Mouse (Mus musculus) lung, postnatal 0 days (tissue): ENCODE data around the gene Rras2. TPM values are rescaled to one million over a fixed set of nuclear protein-coding genes. Genes with fewer than 3 reads are reported as not detected.

Source experiments
- ATAC-seq: fragments of 200-750 bp; cut with Nextera tagmentation; 2 replicates; pipeline ENCODE4 v1.8.0; 2017; ENCODE audit warnings: moderate library complexity
- DNase-seq: peaks from one replicate; pipeline ENCODE4 v3.0.0-alpha.2; 2016; ENCODE audit warnings: low spot score
- H3K27ac ChIP-seq: fragments of 300-500 bp; sonication (generic); 2 replicates; pipeline ENCODE4 v1.5.1; 2014; ENCODE audit warnings: antibody characterized with exemption, mild to moderate bottlenecking, low read length, mixed read lengths
- H3K27me3 ChIP-seq: fragments of 300-500 bp; sonication (generic); replicated peaks from 2 replicates; pipeline ENCODE4 v1.6.1; 2014; ENCODE audit warnings: low read length, mixed read lengths; ENCODE audit not compliant: insufficient read depth
- H3K36me3 ChIP-seq: fragments of 300-500 bp; sonication (generic); 2 replicates; pipeline ENCODE4 v1.6.1; 2014; ENCODE audit warnings: low read length, mixed read lengths; ENCODE audit not compliant: insufficient read depth
- H3K4me1 ChIP-seq: fragments of 300-500 bp; sonication (generic); 2 replicates; pipeline ENCODE4 v1.6.1; 2014; ENCODE audit warnings: antibody characterized with exemption, low read depth, low read length, mixed read lengths; ENCODE audit not compliant: insufficient read depth
- H3K4me2 ChIP-seq: fragments of 300-500 bp; sonication (generic); replicated peaks from 2 replicates; pipeline ENCODE4 v1.6.1; 2014; ENCODE audit warnings: low read depth, mild to moderate bottlenecking, low read length, moderate library complexity, mixed read lengths
- H3K4me3 ChIP-seq: fragments of 300-500 bp; sonication (generic); 2 replicates; pipeline ENCODE4 v1.5.1; 2014; ENCODE audit warnings: low read depth, low read length
- H3K9ac ChIP-seq: fragments of 300-500 bp; sonication (generic); replicated peaks from 2 replicates; pipeline ENCODE4 v1.6.1; 2014; ENCODE audit warnings: low read depth, mild to moderate bottlenecking
- H3K9me3 ChIP-seq: fragments of 300-500 bp; sonication (generic); 2 replicates; pipeline ENCODE4 v1.6.1; 2016; ENCODE audit warnings: low read length, mixed read lengths
- CTCF ChIP-seq: IDR thresholded peaks from 2 replicates; pipeline ENCODE4 v1.5.1; 2016; ENCODE audit warnings: antibody characterized with exemption, mild to moderate bottlenecking
- EP300 ChIP-seq: IDR thresholded peaks from 2 replicates; pipeline ENCODE4 v1.6.1; 2016; ENCODE audit warnings: antibody characterized with exemption, mild to moderate bottlenecking, control low read depth
- WGBS: fragments of 180-500 bp; shearing (Covaris S2); extraction: QIAGEN DNeasy Blood & Tissue Kit; methylation state at CpG from one replicate; pipeline ENCODE4 v1.1.7; 2014; 5-methylcytosine and 5-hydroxymethylcytosine counted together
- polyA plus RNA-seq: library from polyadenylated mRNA; unstranded; fragments of >200 nt; fragmentation: Nextera tagmentation; extraction: Ambion mirVana; gene quantifications from 2 replicates; pipeline ENCODE4 v1.2.1, GENCODE M21; 2015

Rras2 gene
- polyA plus RNA-seq, 1 experiment from 2014 or later, result 83.6 TPM

DNA sequence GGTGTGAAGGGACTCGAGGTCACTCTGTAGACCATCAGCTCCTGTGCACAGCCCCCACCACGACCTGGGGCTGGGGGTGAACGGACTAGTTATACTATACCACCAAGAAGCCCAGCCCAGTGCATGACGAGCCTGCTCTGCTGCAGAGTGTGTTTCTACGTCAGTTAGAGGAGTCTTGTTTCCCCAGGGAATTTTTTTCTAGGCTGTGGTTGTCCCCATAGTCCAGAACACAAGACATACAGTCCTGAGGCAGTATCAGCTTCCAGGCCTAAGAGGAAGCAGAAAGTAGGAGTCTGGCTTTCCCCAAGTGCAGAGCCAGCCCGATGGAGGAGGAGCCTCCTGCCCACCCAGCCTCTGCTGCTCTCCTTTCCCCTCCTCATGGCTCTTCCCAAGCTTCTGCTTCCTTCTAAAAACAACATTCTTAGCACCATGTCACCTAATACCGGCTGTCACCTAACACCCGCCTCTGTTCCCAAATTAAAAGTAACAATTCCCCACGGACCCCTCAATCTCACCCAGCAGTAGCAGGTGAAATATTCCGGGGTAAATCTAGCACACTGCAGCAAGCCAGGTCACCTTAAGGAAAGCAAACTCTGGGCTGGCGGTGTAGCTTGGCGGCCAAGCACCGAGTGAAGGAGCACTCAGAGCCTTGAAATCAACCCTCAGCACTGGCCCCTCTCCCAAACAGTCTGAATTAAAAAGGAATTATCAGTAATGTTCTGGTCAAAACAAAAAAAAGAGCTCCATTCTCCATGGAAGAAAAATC, 45.5 kb downstream of the Rras2 start:
- WGBS, result 18% methylated on average over 13 of the region's 13 CpGs
- H3K9ac ChIP-seq, result 0 out of 2 replicates have a peak overlapping the region, but pooled peaks have one; percentile 13
- DNase-seq, result no peak

GRCm38 (mm10) chr7:114071395-114071794, 46.2 kb downstream of the Rras2 start:
- no peak for ATAC-seq
- no peak for DNase-seq
- Histone ChIP-seq H3K4me2 (no peak overlapping the region; the same call in 1 of the 2 replicates), H3K27ac (no peak overlapping the region), H3K36me3 (no peaks in the 10 kb centered on the region), H3K27me3 (no peaks in the 10 kb centered on the region), H3K4me1 (peaks cover 3% of the 10 kb centered on the region; the same call in 1 of the 2 replicates), H3K9me3 (no peaks in the 10 kb centered on the region), H3K4me3 (no peak overlapping the region), H3K9ac (no peak overlapping the region)
- 80% methylated on average over 5 of the region's 5 CpGs for WGBS
- TF ChIP-seq CTCF (no peak), EP300 (no peak)

More for the DNA sequence above, 45.5 kb downstream of the Rras2 start:
- H3K36me3 ChIP-seq, result no peaks in the 10 kb centered on the region
- peak; percentile 63 for ATAC-seq
- peak overlapping the region; percentile 39 for H3K4me2 ChIP-seq
- H3K4me1 ChIP-seq, result no peaks in the 10 kb centered on the region; the same call in 1 of the 2 replicates
- TF ChIP-seq CTCF (no peak), EP300 (no peak)
- no peaks in the 10 kb centered on the region for H3K27me3 ChIP-seq
- H3K27ac ChIP-seq, result 0 out of 2 replicates have a peak overlapping the region, but pooled peaks have one; percentile 43
- no peak overlapping the region for H3K4me3 ChIP-seq
- H3K9me3 ChIP-seq, result no peaks in the 10 kb centered on the region

- ATAC-seq (no peak), DNase-seq (no peak)
- no peak overlapping the region for H3K4me3 ChIP-seq
- H3K4me1 ChIP-seq, result peaks cover 10% of the 10 kb centered on the region; the same call in 1 of the 2 replicates
- 75% methylated on average over 3 of the region's 3 CpGs for WGBS
- H3K4me2 ChIP-seq, result no peak overlapping the region
- no peak overlapping the region for H3K27ac ChIP-seq
- no peak for TF ChIP-seq EP300
- TF ChIP-seq CTCF, result no peak
- no peak overlapping the region for H3K9ac ChIP-seq
- no peaks in the 10 kb centered on the region for H3K27me3 ChIP-seq
- H3K9me3 ChIP-seq, result no peaks in the 10 kb centered on the region
- H3K36me3 ChIP-seq, result no peaks in the 10 kb centered on the region
Measured at GRCm38 (mm10) chr7:114070458-114070840, 47.1 kb downstream of the Rras2 start.

GRCm38 (mm10) chr7:114069726-114070457, 47.7 kb downstream of the Rras2 start:
- Histone ChIP-seq H3K9ac (no peak overlapping the region), H3K27me3 (no peaks in the 10 kb centered on the region), H3K9me3 (no peaks in the 10 kb centered on the region), H3K4me1 (peaks cover 10% of the 10 kb centered on the region; the same call in 1 of the 2 replicates), H3K4me3 (no peak overlapping the region), H3K4me2 (no peak overlapping the region), H3K36me3 (no peaks in the 10 kb centered on the region), H3K27ac (no peak overlapping the region)
- ATAC-seq (no peak), DNase-seq (no peak)
- TF ChIP-seq CTCF (no peak), EP300 (no peak)
- 67% methylated on average over 11 of the region's 11 CpGs for WGBS

DNA sequence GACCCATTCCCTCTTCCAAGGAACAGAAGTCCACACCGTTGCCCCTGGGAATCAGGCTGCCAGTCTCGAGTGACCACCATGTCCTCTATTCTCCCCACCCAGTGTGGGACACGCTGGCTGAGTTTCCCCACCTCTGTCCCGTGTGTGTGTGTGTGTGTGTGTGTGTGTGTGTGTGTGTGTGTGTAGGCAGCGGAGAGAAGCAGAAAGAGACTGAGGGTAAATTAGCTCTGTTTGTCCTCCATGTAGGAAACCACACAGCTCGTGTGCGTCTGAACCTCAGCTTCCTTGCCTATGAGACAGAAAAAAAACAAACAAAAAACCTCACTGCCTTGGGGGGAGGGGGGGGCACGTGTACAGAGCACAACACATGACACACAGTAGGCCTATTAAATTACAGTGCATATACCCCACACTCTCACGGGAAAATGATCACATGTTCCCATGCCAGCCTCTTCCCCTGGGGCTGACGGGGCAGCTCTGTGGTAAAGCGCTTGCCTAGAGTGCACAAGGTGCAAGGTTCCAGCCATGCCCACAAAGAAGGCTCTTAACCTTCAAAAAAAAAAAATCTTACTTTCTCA, 48.5 kb downstream of the Rras2 start:
- no peak overlapping the region for H3K27ac ChIP-seq
- H3K36me3 ChIP-seq, result no peaks in the 10 kb centered on the region
- ATAC-seq, result no peak
- TF ChIP-seq CTCF (no peak), EP300 (no peak)
- 83% methylated on average over 11 of the region's 11 CpGs for WGBS
- H3K4me3 ChIP-seq, result no peak overlapping the region
- H3K4me2 ChIP-seq, result no peak overlapping the region
- no peaks in the 10 kb centered on the region for H3K27me3 ChIP-seq
- no peak overlapping the region for H3K9ac ChIP-seq
- H3K4me1 ChIP-seq, result peaks cover 10% of the 10 kb centered on the region; the same call in 1 of the 2 replicates
- DNase-seq, result no peak
- no peaks in the 10 kb centered on the region for H3K9me3 ChIP-seq

DNA sequence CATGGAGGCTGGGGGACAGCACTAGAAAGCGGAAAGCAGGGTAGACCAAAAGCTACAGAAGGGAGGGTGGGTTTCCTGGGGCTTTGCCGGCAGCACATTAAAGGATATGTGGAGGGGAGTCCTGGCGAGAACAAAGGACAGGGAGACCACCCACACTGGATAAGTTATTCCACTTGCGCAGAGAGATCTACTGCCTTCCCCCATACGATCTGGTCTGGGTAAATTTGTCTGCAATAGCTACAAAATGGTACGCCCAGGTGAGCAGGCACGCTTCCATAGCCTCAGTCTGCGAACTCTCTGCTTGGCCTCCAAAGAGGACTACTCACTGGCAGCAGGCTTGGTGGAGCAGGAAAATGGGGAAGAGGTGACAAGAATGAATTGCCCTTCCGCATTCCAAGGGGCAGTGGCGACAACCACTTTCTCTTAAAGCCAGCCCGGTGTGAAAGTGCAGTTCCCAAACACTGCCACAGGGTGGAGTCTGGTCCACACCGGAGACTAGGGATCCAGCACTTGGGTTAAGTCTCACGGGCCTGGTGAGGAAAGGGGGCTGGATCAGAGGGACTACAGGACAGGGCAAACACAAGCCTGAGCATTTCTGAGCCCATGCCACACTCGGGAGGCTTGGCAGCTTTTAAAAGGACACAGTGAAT, 50.9 kb downstream of the Rras2 start:
- Histone ChIP-seq H3K27me3 (no peaks in the 10 kb centered on the region), H3K9ac (no peak overlapping the region), H3K36me3 (no peaks in the 10 kb centered on the region), H3K27ac (no peak overlapping the region), H3K4me2 (peak overlapping the region; percentile 49), H3K4me3 (0 out of 2 replicates have a peak overlapping the region, but pooled peaks have one; percentile 6), H3K4me1 (peaks cover 15% of the 10 kb centered on the region), H3K9me3 (no peaks in the 10 kb centered on the region)
- peak; percentile 91 for DNase-seq
- ATAC-seq, result peak; percentile 71
- peak; percentile 98 for TF ChIP-seq CTCF
- TF ChIP-seq EP300, result no peak
- WGBS, result 8% methylated on average over 14 of the region's 14 CpGs
